Mouse (Mus musculus): ENCODE data around the gene Fmnl3. TPM values are rescaled to one million over a fixed set of nuclear protein-coding genes. Genes with fewer than 3 reads are reported as not detected.

Fmnl3 gene
- polyA plus RNA-seq, 1 experiment: 55.5 TPM

DNA sequence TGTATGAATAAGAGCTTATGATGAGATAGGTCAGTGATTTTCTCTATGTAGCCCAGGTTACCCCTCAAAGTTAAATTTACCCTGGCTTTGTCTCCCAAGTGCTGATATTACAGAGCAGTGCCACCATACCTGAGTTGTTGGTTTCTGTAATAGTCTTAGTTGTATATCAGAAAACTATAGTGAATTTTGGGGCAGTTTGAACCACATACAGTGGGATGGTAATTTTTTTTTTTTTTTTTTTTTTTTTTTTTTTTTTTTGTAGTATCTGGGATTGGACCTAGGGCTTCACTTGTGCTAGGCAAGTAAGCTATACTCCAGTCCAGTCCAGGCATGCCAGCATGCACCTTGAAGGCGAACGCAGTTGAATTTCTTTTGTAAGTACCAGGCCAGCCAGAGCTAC, 27.3 kb upstream of the Fmnl3 start:
- Histone ChIP-seq H3K4me1 (replicated peaks; ENCODE audit: control insufficient read depth, insufficient read depth, low read length) (peaks cover 14% of the 10 kb centered on the region), H3K27me3 (ENCODE audit: control insufficient read depth, insufficient read depth, low read length) (no peaks in the 10 kb centered on the region), H3K36me3 (ENCODE audit: control insufficient read depth, insufficient read depth, low read length) (peaks cover 8% of the 10 kb centered on the region), H3K4me3 (ENCODE audit: control insufficient read depth, insufficient read depth, low read length) (no peak overlapping the region), H3K27ac (ENCODE audit: control insufficient read depth, insufficient read depth, low read length) (no peak overlapping the region)
- WGBS: 91% methylated on average over 2 of the region's 2 CpGs
- DNase-seq: no peak
- TF ChIP-seq POLR2A (IDR thresholded peaks at IDR 0.05; ENCODE audit: control insufficient read depth, extremely low read depth, insufficient read depth, low read length, poor library complexity) (no peak), CTCF (IDR thresholded peaks at IDR 0.05; ENCODE audit: borderline replicate concordance, control insufficient read depth, extremely low read depth, insufficient read depth, low read length, poor library complexity) (no peak)

DNA sequence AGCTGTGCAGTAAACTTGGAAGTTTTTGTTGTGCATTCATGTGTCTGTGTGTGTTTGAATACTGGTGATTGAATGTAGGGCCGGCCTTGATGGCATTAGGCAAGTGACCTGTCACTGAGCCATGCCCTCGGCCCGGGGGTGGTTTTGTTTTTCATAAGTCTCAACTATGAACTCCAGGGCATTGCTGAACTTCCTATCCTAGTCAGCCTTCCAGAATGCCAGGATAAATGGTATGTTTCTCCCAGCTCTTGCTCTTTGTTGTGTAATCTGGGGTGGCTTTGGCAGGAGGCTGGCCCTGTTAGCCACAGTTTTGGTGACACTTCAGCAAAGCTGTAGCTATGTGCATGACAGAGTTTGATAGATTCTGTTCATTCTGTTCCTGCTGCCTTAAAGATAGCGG, 26.6 kb upstream of the Fmnl3 start:
- H3K4me3 ChIP-seq (ENCODE audit: control insufficient read depth, insufficient read depth, low read length): no peak overlapping the region
- 83% methylated on average over 4 of the region's 4 CpGs for WGBS
- TF ChIP-seq CTCF (IDR thresholded peaks at IDR 0.05; ENCODE audit: borderline replicate concordance, control insufficient read depth, extremely low read depth, insufficient read depth, low read length, poor library complexity) (no peak), POLR2A (IDR thresholded peaks at IDR 0.05; ENCODE audit: control insufficient read depth, extremely low read depth, insufficient read depth, low read length, poor library complexity) (no peak)
- DNase-seq: no peak
- H3K4me1 ChIP-seq (replicated peaks; ENCODE audit: control insufficient read depth, insufficient read depth, low read length): peaks cover 18% of the 10 kb centered on the region
- peaks cover under 1% of the 10 kb centered on the region for H3K36me3 ChIP-seq (ENCODE audit: control insufficient read depth, insufficient read depth, low read length)
- H3K27ac ChIP-seq (ENCODE audit: control insufficient read depth, insufficient read depth, low read length): no peak overlapping the region; the same call in 1 of the 2 replicates
- no peaks in the 10 kb centered on the region for H3K27me3 ChIP-seq (ENCODE audit: control insufficient read depth, insufficient read depth, low read length)

DNA sequence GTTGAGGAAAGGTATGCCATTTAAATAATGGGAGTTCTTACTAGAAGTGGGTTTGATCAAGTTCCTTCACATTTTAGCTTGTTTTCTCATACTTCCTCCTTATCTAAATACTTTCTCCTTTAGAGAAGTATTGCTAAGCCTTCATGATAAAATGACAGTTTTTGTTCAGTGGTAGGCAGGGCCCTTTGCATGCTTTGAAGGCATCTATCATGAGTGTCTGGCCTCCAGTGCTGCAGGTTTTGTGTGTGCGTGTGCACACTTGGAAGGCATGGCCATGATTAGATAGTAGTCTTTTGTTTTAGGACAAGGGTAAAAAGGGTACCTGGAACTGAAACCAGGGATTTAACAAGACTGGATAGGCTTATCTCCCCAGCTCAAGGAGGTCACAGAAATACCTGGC, 26.2 kb upstream of the Fmnl3 start:
- TF ChIP-seq CTCF (IDR thresholded peaks at IDR 0.05; ENCODE audit: borderline replicate concordance, control insufficient read depth, extremely low read depth, insufficient read depth, low read length, poor library complexity) (no peak), POLR2A (IDR thresholded peaks at IDR 0.05; ENCODE audit: control insufficient read depth, extremely low read depth, insufficient read depth, low read length, poor library complexity) (no peak)

DNA sequence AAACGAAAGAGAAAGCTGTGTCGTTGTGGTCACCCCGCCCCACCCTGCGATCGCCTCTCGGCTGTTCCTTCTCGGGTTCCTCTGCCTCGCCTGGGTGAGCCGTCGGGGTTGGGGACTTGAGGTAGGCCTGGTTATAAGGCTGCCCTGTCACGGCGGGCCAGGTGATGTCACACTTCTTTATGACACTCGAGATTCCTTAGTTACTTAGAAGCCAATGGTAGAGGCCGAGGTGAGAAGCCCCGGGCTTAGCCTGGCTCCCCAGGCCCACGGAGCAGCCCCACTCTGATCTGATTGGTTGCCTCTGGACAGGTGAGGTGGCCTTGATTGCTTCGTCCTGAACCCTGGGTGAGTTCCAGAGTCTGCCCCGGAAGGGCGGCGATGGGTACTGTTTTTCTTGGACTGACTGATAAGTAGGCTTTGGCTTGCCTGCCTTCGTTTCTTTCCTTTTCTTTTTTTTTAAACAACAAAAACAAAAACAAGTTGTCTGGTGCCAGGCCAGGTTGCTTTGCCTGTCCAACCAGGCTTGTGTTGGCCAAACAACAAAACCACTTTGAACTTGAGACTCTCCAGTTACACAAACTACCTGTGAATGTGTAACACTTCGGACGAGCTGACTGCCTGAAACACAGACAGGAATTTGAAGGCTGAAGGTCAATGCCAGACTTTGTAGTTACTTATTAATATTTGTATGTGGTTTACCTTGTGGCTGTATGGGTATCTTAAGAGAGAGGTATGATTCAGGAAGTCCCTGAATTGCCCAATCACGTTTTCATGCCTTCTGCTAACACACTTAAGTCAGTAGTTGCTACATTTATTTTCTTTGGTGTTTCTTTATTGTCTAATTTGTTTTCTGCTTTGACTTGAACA, 23.3 kb upstream of the Fmnl3 start:
- H3K27me3 ChIP-seq (ENCODE audit: control insufficient read depth, insufficient read depth, low read length): no peaks in the 10 kb centered on the region
- H3K36me3 ChIP-seq (ENCODE audit: control insufficient read depth, insufficient read depth, low read length): no peaks in the 10 kb centered on the region
- peak overlapping the region; percentile 93 for H3K4me3 ChIP-seq (ENCODE audit: control insufficient read depth, insufficient read depth, low read length)
- peak overlapping the region; percentile 51 for H3K27ac ChIP-seq (ENCODE audit: control insufficient read depth, insufficient read depth, low read length)
- TF ChIP-seq CTCF (IDR thresholded peaks at IDR 0.05; ENCODE audit: borderline replicate concordance, control insufficient read depth, extremely low read depth, insufficient read depth, low read length, poor library complexity) (no peak), POLR2A (IDR thresholded peaks at IDR 0.05; ENCODE audit: control insufficient read depth, extremely low read depth, insufficient read depth, low read length, poor library complexity) (no peak)
- DNase-seq: no peak
- H3K4me1 ChIP-seq (replicated peaks; ENCODE audit: control insufficient read depth, insufficient read depth, low read length): peaks cover 20% of the 10 kb centered on the region
- 1% methylated on average over 24 of the region's 24 CpGs for WGBS

More for the DNA sequence above, 26.2 kb upstream of the Fmnl3 start:
- WGBS: 69% methylated on average over 1 of the region's 1 CpGs
- Histone ChIP-seq H3K27ac (ENCODE audit: control insufficient read depth, insufficient read depth, low read length) (no peak overlapping the region), H3K4me3 (ENCODE audit: control insufficient read depth, insufficient read depth, low read length) (no peak overlapping the region), H3K4me1 (replicated peaks; ENCODE audit: control insufficient read depth, insufficient read depth, low read length) (peaks cover 19% of the 10 kb centered on the region), H3K36me3 (ENCODE audit: control insufficient read depth, insufficient read depth, low read length) (no peaks in the 10 kb centered on the region), H3K27me3 (ENCODE audit: control insufficient read depth, insufficient read depth, low read length) (no peaks in the 10 kb centered on the region)
- no peak for DNase-seq

DNA sequence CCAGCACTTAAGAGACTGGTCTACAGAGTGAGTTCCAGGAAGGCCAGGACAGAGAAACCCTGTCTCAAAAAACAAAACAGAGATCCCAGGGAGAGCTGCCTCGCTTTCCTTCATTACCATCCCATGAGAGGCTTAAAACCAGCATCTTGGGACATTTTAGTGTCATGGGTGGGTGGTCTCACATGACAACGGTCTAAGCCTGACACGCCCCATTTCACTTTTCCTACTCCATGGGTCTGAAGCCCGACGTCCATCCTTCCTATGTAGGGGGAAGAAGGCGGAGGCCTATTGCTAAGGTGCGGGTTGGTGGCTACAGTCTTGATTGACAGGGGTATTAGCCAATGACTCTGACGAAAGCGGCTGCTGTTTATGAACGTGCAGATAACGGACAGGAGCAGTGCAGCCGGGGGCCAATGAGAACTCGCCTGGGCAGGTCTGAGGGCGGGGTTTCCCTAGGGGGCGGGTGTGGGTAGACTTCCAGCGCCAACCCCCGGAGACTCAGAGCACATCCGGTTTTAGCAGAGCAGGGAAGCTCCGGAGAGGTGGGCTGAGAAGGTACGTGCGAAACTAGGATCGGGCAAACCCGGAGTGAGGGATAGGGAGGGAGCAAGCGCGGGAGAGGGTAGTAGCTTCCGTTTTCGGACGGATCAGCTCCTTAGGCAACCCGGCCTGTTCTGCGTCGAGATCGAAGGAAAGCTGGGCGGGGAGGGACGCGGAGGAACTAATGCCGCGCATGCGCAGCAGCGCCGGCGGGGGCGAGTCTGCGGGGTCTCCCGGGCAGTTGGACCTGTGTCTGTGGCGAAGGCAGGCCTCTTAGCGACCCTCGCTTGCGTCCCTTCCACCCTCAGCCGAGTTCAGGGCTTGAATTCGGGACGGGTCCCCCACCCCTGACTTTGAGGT, 22.5 kb upstream of the Fmnl3 start, which contains the start of gene Tmbim6:
Gene Tmbim6, plus strand, starts transcription at position 397 of the 900 bp plus-strand sequence.
- TF ChIP-seq CTCF (IDR thresholded peaks at IDR 0.05; ENCODE audit: borderline replicate concordance, control insufficient read depth, extremely low read depth, insufficient read depth, low read length, poor library complexity): no peak
- TF ChIP-seq POLR2A (IDR thresholded peaks at IDR 0.05; ENCODE audit: control insufficient read depth, extremely low read depth, insufficient read depth, low read length, poor library complexity): peak; percentile 92
- under 1% methylated on average over 51 of the region's 51 CpGs for WGBS
- no peaks in the 10 kb centered on the region for H3K36me3 ChIP-seq (ENCODE audit: control insufficient read depth, insufficient read depth, low read length)
- peak within 1 kb of the TSS; percentile 93 for H3K4me3 ChIP-seq (ENCODE audit: control insufficient read depth, insufficient read depth, low read length)
- DNase-seq: peak; percentile 99
- peak within 1 kb of the TSS; percentile 51 for H3K27ac ChIP-seq (ENCODE audit: control insufficient read depth, insufficient read depth, low read length)
- no peaks in the 10 kb centered on the region for H3K27me3 ChIP-seq (ENCODE audit: control insufficient read depth, insufficient read depth, low read length)
- peaks cover 23% of the 10 kb centered on the region for H3K4me1 ChIP-seq (replicated peaks; ENCODE audit: control insufficient read depth, insufficient read depth, low read length)

DNA sequence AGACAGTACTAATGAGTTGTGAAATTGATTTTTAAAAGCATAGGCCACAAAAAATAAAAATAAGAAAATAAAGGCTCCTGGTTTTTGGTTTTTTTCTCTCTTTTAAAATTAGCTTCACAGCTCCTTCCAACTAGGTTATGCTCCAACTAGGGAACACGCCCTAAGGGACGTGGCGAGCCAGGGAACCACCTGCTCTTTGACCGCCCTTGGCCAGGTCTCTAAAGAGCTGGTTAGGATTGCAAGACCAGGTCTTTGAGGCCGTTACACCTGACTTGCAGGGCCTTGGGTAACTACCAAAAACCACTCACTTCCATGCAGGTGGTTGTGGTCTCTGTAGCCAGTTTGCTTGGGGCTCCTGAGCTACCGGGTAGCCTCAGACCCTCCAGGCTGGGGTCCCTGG, 21.7 kb upstream of the Fmnl3 start:
- H3K4me3 ChIP-seq (ENCODE audit: control insufficient read depth, insufficient read depth, low read length): no peak overlapping the region
- H3K27me3 ChIP-seq (ENCODE audit: control insufficient read depth, insufficient read depth, low read length): no peaks in the 10 kb centered on the region
- WGBS: 35% methylated on average over 6 of the region's 6 CpGs
- DNase-seq: no peak
- no peaks in the 10 kb centered on the region for H3K36me3 ChIP-seq (ENCODE audit: control insufficient read depth, insufficient read depth, low read length)
- TF ChIP-seq CTCF (IDR thresholded peaks at IDR 0.05; ENCODE audit: borderline replicate concordance, control insufficient read depth, extremely low read depth, insufficient read depth, low read length, poor library complexity): no peak
- no peak for TF ChIP-seq POLR2A (IDR thresholded peaks at IDR 0.05; ENCODE audit: control insufficient read depth, extremely low read depth, insufficient read depth, low read length, poor library complexity)
- peaks cover 23% of the 10 kb centered on the region for H3K4me1 ChIP-seq (replicated peaks; ENCODE audit: control insufficient read depth, insufficient read depth, low read length)
- H3K27ac ChIP-seq (ENCODE audit: control insufficient read depth, insufficient read depth, low read length): no peak overlapping the region
